Mouse (Mus musculus) stomach, embryonic 15.5 days (tissue): ENCODE results near the gene Pheta2. TPM values are rescaled to one million over a fixed set of nuclear protein-coding genes. Genes with fewer than 3 reads are reported as not detected.

Source experiments
- ATAC-seq: fragments of 200-750 bp; cut with Nextera tagmentation; 2 replicates; pipeline ENCODE4 v1.8.0; 2017; ENCODE audit warnings: low read depth, moderate number of reproducible peaks, moderate TSS enrichment; ENCODE audit not compliant: insufficient read depth, low FRiP score
- H3K27ac ChIP-seq: fragments of 300-500 bp; sonication (generic); 2 replicates; pipeline ENCODE4 v1.5.1; 2015; ENCODE audit warnings: mild to moderate bottlenecking, inconsistent platforms
- H3K27me3 ChIP-seq: fragments of 300-500 bp; sonication (generic); replicated peaks from 2 replicates; pipeline ENCODE4 v1.6.1; 2015; ENCODE audit warnings: inconsistent platforms
- H3K36me3 ChIP-seq: fragments of 300-500 bp; sonication (generic); 2 replicates; pipeline ENCODE4 v1.6.1; 2015; ENCODE audit warnings: inconsistent platforms
- H3K4me1 ChIP-seq: fragments of 300-500 bp; sonication (generic); 2 replicates; pipeline ENCODE4 v1.6.1; 2015; ENCODE audit warnings: inconsistent platforms
- H3K4me2 ChIP-seq: fragments of 300-500 bp; sonication (generic); 2 replicates; pipeline ENCODE4 v1.6.1; 2015; ENCODE audit warnings: mild to moderate bottlenecking, inconsistent platforms
- H3K4me3 ChIP-seq: fragments of 300-500 bp; sonication (generic); replicated peaks from 2 replicates; pipeline ENCODE4 v1.5.1; 2015; ENCODE audit warnings: inconsistent platforms
- H3K9ac ChIP-seq: fragments of 300-500 bp; sonication (generic); 2 replicates; pipeline ENCODE4 v1.6.1; 2015; ENCODE audit warnings: inconsistent platforms
- H3K9me3 ChIP-seq: fragments of 300-500 bp; sonication (generic); 2 replicates; pipeline ENCODE4 v1.6.1; 2016; ENCODE audit warnings: inconsistent platforms
- WGBS: fragments of 180-500 bp; shearing (Covaris S2); methylation state at CpG from one replicate; pipeline ENCODE4 v1.1.7; 2015; 5-methylcytosine and 5-hydroxymethylcytosine counted together
- polyA plus RNA-seq: library from polyadenylated mRNA; unstranded; fragments of >200 nt; fragmentation: Nextera tagmentation; extraction: Ambion mirVana; gene quantifications from 2 replicates; pipeline ENCODE4 v1.2.1, GENCODE M21; 2015

Gene Pheta2
- polyA plus RNA-seq, 1 experiment from 2014 or later: 18.4 TPM

- 98% methylated on average over 4 of the region's 4 CpGs for WGBS
- 0 out of 2 replicates have a peak, but pooled peaks cover 11% of the 10 kb centered on the region for H3K36me3 ChIP-seq
- ATAC-seq: no peak
- H3K4me1 ChIP-seq: peaks cover 19% of the 10 kb centered on the region
- no peak overlapping the region for H3K4me3 ChIP-seq
- H3K4me2 ChIP-seq: no peak overlapping the region
- no peaks in the 10 kb centered on the region for H3K27me3 ChIP-seq
- H3K9me3 ChIP-seq: no peaks in the 10 kb centered on the region
- H3K27ac ChIP-seq: no peak overlapping the region
- H3K9ac ChIP-seq: no peak overlapping the region
Observed at GRCm38 (mm10) chr15:82335194-82335593, 3.5 kb upstream of the Pheta2 start.

- Histone ChIP-seq H3K4me2 (no peak overlapping the region), H3K4me3 (no peak overlapping the region), H3K4me1 (peaks cover 30% of the 10 kb centered on the region), H3K27me3 (no peaks in the 10 kb centered on the region), H3K36me3 (0 out of 2 replicates have a peak, but pooled peaks cover 4% of the 10 kb centered on the region), H3K27ac (no peak overlapping the region), H3K9me3 (no peaks in the 10 kb centered on the region), H3K9ac (no peak overlapping the region)
- ATAC-seq: no peak
- WGBS: 89% methylated on average over 12 of the region's 12 CpGs
Observed at GRCm38 (mm10) chr15:82336629-82337028, 2.1 kb upstream of the Pheta2 start.

GRCm38 (mm10) chr15:82337875-82338274 is 867 bp upstream of the Pheta2 start:
- Histone ChIP-seq H3K4me3 (peak overlapping the region; percentile 65), H3K36me3 (0 out of 2 replicates have a peak, but pooled peaks cover 3% of the 10 kb centered on the region), H3K9ac (peak overlapping the region; percentile 53), H3K4me1 (peaks cover 38% of the 10 kb centered on the region), H3K27me3 (no peaks in the 10 kb centered on the region), H3K9me3 (no peaks in the 10 kb centered on the region), H3K27ac (peak overlapping the region; percentile 70; the same call in 1 of the 2 replicates), H3K4me2 (peak overlapping the region; percentile 67)
- 12% methylated on average over 4 of the region's 4 CpGs for WGBS
- ATAC-seq: no peak

GRCm38 (mm10) chr15:82339150-82339549 is 408 bp downstream of the Pheta2 start:
- 0 out of 2 replicates have a peak, but pooled peaks cover 8% of the 10 kb centered on the region for H3K36me3 ChIP-seq
- peak overlapping the region; percentile 88; the same call in 1 of the 2 replicates for H3K27ac ChIP-seq
- H3K9ac ChIP-seq: 0 out of 2 replicates have a peak overlapping the region, but pooled peaks have one; percentile 53
- H3K4me2 ChIP-seq: peak overlapping the region; percentile 67
- ATAC-seq: no peak
- peak overlapping the region; percentile 65 for H3K4me3 ChIP-seq
- no peaks in the 10 kb centered on the region for H3K9me3 ChIP-seq
- peaks cover 38% of the 10 kb centered on the region for H3K4me1 ChIP-seq
- 53% methylated on average over 10 of the region's 10 CpGs for WGBS
- no peaks in the 10 kb centered on the region for H3K27me3 ChIP-seq

- Histone ChIP-seq H3K9ac (no peak overlapping the region), H3K9me3 (no peaks in the 10 kb centered on the region), H3K36me3 (0 out of 2 replicates have a peak, but pooled peaks cover 8% of the 10 kb centered on the region), H3K27me3 (no peaks in the 10 kb centered on the region), H3K4me2 (peak overlapping the region; percentile 83; the same call in 1 of the 2 replicates), H3K4me1 (peaks cover 38% of the 10 kb centered on the region), H3K4me3 (no peak overlapping the region), H3K27ac (peak overlapping the region; percentile 88)
- 62% methylated on average over 8 of the region's 8 CpGs for WGBS
- ATAC-seq: no peak
Observed at GRCm38 (mm10) chr15:82339634-82340254, 1.0 kb downstream of the Pheta2 start.

- Histone ChIP-seq H3K27me3 (no peaks in the 10 kb centered on the region), H3K4me1 (peaks cover 38% of the 10 kb centered on the region), H3K4me3 (peak overlapping the region; percentile 59), H3K4me2 (peak overlapping the region; percentile 83), H3K36me3 (0 out of 2 replicates have a peak, but pooled peaks cover 8% of the 10 kb centered on the region), H3K27ac (peak overlapping the region; percentile 88), H3K9ac (peak overlapping the region; percentile 53), H3K9me3 (no peaks in the 10 kb centered on the region)
- ATAC-seq: no peak
- 27% methylated on average over 21 of the region's 21 CpGs for WGBS
Observed at GRCm38 (mm10) chr15:82340414-82341035, 1.8 kb downstream of the Pheta2 start.

- Histone ChIP-seq H3K9me3 (no peaks in the 10 kb centered on the region), H3K4me1 (peaks cover 38% of the 10 kb centered on the region)
Observed at GRCm38 (mm10) chr15:82341036-82341501, 2.3 kb downstream of the Pheta2 start.

GRCm38 (mm10) chr15:82341675-82342542 is 3.2 kb downstream of the Pheta2 start:
- peak overlapping the region; percentile 83 for H3K4me2 ChIP-seq
- peak overlapping the region; percentile 53; the same call in 1 of the 2 replicates for H3K9ac ChIP-seq
- ATAC-seq: peak; percentile 15; the same call in 1 of the 2 replicates
- H3K27ac ChIP-seq: peak overlapping the region; percentile 88
- H3K9me3 ChIP-seq: no peaks in the 10 kb centered on the region
- H3K4me3 ChIP-seq: peak overlapping the region; percentile 59
- 46% methylated on average over 15 of the region's 15 CpGs for WGBS
- H3K36me3 ChIP-seq: 0 out of 2 replicates have a peak, but pooled peaks cover 4% of the 10 kb centered on the region
- peaks cover 40% of the 10 kb centered on the region for H3K4me1 ChIP-seq
- H3K27me3 ChIP-seq: no peaks in the 10 kb centered on the region

More at GRCm38 (mm10) chr15:82341036-82341501, 2.3 kb downstream of the Pheta2 start:
- H3K27me3 ChIP-seq: no peaks in the 10 kb centered on the region
- H3K36me3 ChIP-seq: 0 out of 2 replicates have a peak, but pooled peaks cover 8% of the 10 kb centered on the region
- 1% methylated on average over 39 of the region's 40 CpGs for WGBS
- H3K27ac ChIP-seq: peak overlapping the region; percentile 88
- H3K4me2 ChIP-seq: peak overlapping the region; percentile 83
- H3K4me3 ChIP-seq: peak overlapping the region; percentile 59
- H3K9ac ChIP-seq: peak overlapping the region; percentile 53
- ATAC-seq: peak; percentile 11; the same call in 1 of the 2 replicates

- peak overlapping the region; percentile 88 for H3K27ac ChIP-seq
- H3K36me3 ChIP-seq: 0 out of 2 replicates have a peak, but pooled peaks cover 4% of the 10 kb centered on the region
- H3K4me1 ChIP-seq: peaks cover 42% of the 10 kb centered on the region
- no peak for ATAC-seq
- H3K4me3 ChIP-seq: no peak overlapping the region
- H3K9ac ChIP-seq: no peak overlapping the region
- 74% methylated on average over 5 of the region's 5 CpGs for WGBS
- no peaks in the 10 kb centered on the region for H3K9me3 ChIP-seq
- H3K4me2 ChIP-seq: peak overlapping the region; percentile 83
- H3K27me3 ChIP-seq: no peaks in the 10 kb centered on the region
Observed at GRCm38 (mm10) chr15:82342543-82342935, 3.8 kb downstream of the Pheta2 start.

GRCm38 (mm10) chr15:82343368-82344287 is 4.9 kb downstream of the Pheta2 start:
- Histone ChIP-seq H3K9ac (no peak overlapping the region), H3K4me1 (peaks cover 34% of the 10 kb centered on the region), H3K27ac (no peak overlapping the region; the same call in 1 of the 2 replicates), H3K9me3 (no peaks in the 10 kb centered on the region), H3K4me2 (no peak overlapping the region), H3K27me3 (no peaks in the 10 kb centered on the region), H3K4me3 (no peak overlapping the region), H3K36me3 (peaks cover 14% of the 10 kb centered on the region; the same call in 1 of the 2 replicates)
- 84% methylated on average over 27 of the region's 27 CpGs for WGBS
- no peak for ATAC-seq
